Mouse (Mus musculus): ENCODE measurements around the gene Mgrn1.

The Mgrn1 gene

GRCm38 (mm10) chr16:4938989-4939388, 52.9 kb downstream of the Mgrn1 start:
- peak; percentile 93 to 96 for DNase-seq (ENCODE audit: low read depth in 2 of 2, low spot score in 2 of 2)

GRCm38 (mm10) chr16:4939412-4939811, 53.4 kb downstream of the Mgrn1 start:
- no peak for DNase-seq (ENCODE audit: low read depth in 2 of 2, low spot score in 2 of 2)

DNA sequence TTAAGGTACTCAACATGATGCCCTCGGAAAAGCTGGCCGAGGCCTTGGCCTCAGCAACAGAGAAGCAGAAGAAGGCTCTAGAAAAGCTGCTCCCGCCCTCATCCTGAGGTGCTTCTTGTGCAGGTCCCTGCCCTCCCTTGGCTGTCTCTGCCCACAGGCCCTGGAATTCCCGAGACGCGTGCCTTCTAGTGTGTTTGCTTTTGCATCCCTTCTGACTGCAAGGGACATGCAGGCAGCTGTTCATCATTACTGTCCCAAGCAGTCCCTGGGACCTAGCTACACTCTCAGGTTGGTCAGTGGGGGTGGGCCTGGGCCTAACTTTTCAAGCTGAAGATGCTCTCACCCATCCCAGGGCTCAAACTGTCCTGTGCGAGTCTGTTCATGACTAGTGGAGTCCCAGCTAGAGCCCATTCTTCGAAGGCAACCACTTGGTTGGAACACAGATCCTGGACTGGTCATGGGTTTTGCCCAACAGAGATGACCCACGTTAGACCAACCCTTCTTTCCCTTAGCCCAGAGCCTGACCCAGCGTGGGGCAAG, 54.3 kb downstream of the Mgrn1 start:
- no peak for DNase-seq (ENCODE audit: low read depth in 2 of 2, low spot score in 2 of 2)

DNA sequence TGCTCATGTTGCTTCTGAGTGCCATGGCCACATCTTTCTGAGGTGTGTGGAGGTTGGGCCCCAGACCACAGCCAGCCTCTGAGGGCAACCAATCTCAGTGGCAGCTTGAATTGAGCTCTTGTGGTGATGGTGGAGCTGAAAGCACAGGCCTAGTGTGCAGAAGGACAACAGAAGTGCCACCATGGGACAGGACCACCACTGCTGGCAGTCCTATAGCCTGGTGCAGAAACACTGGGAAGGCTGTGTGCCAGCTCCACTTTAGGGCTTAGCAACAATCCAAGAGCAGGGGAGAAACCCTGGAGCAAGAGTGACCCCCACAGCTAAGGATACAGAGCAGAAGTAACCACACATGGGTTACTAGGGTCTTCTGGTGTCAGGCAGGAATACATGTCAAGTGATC, 55.0 kb downstream of the Mgrn1 start:
- no peak for DNase-seq (ENCODE audit: low read depth in 2 of 2, low spot score in 2 of 2)

GRCm38 (mm10) chr16:4942868-4943267, 56.8 kb downstream of the Mgrn1 start:
- no peak for DNase-seq (ENCODE audit: low read depth in 2 of 2, low spot score in 2 of 2)

- DNase-seq (ENCODE audit: low read depth in 2 of 2, low spot score in 2 of 2): no peak
Observed at GRCm38 (mm10) chr16:4943431-4943830, 57.4 kb downstream of the Mgrn1 start.

DNA sequence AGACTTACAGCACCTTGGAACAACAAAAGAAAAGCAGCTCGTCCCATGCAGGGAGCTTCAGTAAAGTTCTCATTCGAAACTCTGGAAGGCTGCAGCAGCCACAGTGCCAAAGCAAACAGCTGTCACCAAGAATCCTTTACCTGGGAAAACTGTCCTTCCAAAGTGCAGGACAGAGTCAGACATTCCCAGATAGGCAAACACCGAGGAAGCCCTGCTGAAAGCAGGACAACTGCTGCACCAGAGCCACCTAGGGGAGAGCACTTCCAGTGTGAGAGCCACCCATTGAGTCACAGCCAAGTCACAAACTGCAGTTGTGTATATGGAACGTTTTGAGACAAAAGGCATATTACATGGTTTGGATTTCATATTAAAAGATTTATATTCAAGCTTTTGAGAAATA, 59.4 kb downstream of the Mgrn1 start:
- DNase-seq (ENCODE audit: low read depth in 2 of 2, low spot score in 2 of 2): no peak

- no peak for DNase-seq (ENCODE audit: low read depth in 2 of 2, low spot score in 2 of 2)
Observed at GRCm38 (mm10) chr16:4946155-4946554, 60.1 kb downstream of the Mgrn1 start.

- no peak for DNase-seq (ENCODE audit: low read depth in 2 of 2, low spot score in 2 of 2)
Observed at GRCm38 (mm10) chr16:4947378-4947777, 61.3 kb downstream of the Mgrn1 start.

- no peak for DNase-seq (ENCODE audit: low read depth in 2 of 2, low spot score in 2 of 2)
Observed at GRCm38 (mm10) chr16:4956609-4957008, 70.6 kb downstream of the Mgrn1 start.

DNA sequence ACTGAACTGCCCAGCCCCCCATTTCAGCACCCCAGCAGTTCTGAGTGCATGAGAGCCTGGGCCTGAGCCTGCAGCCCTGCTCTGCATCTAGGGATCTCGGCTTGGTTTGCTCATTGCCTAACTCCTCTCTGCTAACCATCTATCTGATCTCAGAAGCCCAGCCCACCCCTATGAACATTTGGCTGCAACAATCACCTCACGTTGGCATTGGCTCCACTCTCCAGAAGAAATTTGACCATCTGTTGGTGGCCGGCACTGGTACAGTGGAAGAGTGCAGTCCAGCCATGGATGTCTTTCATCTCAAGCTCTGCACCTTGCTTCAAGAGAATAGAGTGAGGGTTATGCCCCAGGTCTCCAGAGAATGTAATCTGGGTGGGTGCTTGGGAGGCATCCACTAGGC, 71.4 kb downstream of the Mgrn1 start:
- DNase-seq (ENCODE audit: low read depth in 2 of 2, low spot score in 2 of 2): no peak

DNA sequence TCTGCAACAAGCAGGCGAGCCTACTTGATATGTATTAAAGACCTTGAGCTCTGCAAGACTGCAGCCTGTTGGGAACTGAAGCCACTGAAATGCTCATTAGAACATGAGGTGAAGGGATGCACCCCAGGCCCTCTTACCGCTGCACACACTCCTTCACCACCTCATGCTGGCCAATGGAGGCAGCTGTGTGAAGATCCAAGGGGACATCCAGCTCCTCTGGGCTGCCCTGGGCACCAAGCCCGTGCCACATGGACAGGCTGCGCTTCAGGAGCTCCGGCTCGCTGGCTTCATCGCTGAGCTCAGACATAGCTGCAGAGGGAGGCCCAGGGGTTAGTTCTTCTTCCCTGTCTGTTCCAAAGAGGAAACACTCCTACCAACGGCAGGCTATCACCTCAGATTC, 74.2 kb downstream of the Mgrn1 start:
- DNase-seq (ENCODE audit: low read depth in 2 of 2, low spot score in 2 of 2): no peak

DNA sequence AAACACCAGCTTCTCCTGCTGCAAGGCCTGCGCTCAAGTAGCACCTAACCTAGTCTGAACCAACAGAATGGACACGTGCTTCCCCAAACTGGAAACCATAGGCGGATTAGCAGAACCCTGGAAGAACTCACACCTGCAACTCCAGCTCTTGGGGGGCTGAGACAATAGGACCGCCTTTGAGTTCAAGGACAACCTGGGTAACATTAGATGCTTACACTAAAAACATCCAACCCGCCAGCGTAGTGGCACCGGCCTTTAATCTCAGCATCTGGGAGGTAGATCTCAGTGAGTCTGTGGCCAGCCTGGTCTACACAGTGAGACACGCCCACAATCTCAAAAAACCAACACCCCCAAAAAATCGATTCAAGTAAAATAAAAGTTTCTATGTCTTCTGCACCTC, 77.3 kb downstream of the Mgrn1 start:
- no peak for DNase-seq (ENCODE audit: low read depth in 2 of 2, low spot score in 2 of 2)

GRCm38 (mm10) chr16:4963797-4964709, 78.0 kb downstream of the Mgrn1 start, which contains the start of gene Anks3:
TSS of gene Anks3 (minus strand) at chr16:4964205.
- DNase-seq (ENCODE audit: low read depth in 2 of 2, low spot score in 2 of 2): peak; percentile 85 to 95

DNA sequence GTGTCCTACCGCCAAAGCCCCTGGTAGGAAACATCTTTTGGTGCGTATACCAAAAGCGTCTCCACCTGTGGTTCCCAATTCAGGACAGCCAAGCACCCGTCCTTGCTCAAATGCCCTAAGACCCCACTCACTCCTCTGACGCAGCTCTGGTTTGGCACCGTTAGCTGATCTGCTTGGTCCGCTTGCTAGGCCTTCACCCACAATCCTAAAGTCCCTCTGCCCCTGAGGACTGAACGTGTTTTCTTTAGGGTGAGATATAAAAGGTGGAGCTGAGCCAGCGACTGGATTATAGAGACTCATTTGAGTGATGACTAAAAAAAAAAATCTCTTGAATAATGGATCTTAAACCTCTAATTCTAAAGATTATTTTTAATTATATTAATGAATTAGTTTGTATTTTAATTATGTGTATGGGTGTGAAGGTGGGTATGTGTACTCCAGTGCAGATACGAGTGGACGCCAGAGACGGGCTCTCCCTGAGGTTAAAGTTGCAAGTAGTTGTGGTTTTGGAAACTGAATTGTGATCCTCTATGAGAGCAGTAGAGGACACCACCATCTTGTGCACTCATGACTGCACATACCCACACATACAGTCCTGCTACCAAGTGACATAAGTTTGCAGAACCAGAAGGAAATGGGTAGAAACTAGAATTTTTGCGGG, 78.8 kb downstream of the Mgrn1 start:
- no peak for DNase-seq (ENCODE audit: low read depth in 2 of 2, low spot score in 2 of 2)

- DNase-seq (ENCODE audit: low read depth in 2 of 2, low spot score in 2 of 2): no peak
Observed at GRCm38 (mm10) chr16:4965392-4966129, 79.5 kb downstream of the Mgrn1 start.

DNA sequence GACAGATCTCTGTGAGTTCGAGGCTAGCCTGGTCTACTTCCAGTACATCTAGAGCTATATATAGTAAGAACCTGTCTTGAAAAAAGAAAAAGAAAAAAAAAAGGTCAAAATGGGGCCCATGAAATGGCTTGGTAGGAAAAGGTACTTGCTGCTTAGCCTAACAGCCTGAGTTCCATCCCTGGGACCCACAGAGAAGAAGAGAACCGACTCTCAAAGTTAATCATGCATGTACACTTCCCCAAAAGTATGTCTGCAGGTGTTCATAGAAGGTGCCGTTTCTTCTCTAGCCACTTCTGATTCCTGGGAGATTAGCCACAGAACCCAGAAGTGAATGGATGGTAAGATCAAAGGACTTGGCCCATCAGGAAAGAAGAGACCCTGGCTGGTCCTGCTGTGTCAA, 82.4 kb downstream of the Mgrn1 start:
- no peak for DNase-seq (ENCODE audit: low read depth in 2 of 2, low spot score in 2 of 2)

DNA sequence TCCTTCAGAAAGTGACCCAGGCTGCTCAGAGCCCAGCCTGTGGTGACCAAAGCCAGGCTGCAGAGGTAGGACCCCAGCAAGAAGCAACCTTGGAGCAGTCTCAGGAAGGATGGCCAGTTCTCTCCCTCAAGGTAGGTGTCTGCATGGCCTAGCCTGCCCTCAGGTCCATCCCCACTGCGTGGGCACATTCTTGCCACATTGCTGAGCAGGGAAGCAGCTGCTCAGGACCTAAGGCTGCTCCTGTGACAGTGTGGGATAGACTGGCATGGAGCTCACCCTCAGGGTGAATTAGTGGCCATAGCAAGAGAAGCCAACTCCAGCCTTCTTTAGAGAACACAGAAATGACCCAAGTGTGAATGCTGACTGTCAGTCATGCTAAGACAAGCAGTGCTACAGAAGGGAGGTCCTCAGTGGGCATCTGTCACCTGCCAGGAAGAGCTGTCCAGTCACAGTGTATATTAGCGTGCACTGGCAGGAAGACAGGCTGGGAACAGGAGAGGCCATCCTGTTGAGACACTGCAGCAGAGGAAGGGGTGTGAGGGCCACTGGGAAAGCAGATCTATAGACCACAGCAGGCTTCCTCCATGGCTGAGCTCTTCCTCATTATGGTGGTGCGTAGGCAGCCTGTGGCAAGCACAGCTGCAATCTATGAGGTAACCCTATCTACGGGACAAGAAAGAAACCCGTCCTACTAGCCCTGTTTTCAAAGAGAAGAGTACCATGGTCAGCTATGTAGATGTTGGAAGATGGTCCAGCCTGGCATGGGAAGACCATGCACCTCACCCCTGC, 83.2 kb downstream of the Mgrn1 start:
- no peak for DNase-seq (ENCODE audit: low read depth in 2 of 2, low spot score in 2 of 2)

DNA sequence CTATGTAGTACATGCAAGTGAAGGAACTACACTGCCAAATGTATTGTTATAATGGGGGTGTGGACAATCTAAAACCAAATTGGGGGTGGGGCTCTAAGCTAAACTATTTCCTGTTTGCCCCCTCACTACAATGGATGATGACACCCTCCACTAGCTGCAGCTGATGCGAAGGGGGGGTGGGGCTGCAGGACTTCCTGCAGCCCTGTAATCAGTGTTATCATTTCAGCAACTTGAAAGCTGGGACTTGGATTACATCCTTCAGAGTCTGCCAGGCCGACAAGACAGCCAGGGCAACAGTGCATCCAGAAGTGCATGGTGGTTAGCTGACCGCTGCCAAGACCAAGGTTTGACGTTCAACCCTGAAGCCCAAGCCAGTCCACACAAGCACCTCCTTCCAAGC, 85.6 kb downstream of the Mgrn1 start:
- no peak for DNase-seq (ENCODE audit: low read depth in 2 of 2, low spot score in 2 of 2)

GRCm38 (mm10) chr16:4974521-4974920, 88.5 kb downstream of the Mgrn1 start:
- no peak for DNase-seq (ENCODE audit: low read depth in 2 of 2, low spot score in 2 of 2)

DNA sequence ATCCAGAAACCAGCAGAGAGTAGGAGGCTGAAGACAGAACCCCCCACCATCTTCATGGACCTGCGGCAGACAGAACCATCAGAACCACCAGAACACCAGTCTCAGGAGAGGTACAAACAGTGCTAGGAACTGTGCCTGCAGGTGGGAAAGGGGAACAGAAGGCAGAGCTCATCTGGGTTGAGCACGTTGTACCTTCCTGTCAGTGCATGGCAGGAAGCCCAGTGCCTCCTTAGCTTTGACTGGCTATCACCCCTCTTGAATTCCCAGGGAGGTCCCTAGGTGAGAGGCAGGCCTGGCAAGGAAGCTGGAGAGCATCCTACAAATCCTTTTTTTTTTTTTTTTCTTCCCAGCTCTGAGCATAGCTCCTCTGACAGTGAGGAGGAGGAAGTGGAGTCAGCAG, 90.1 kb downstream of the Mgrn1 start:
- no peak for DNase-seq (ENCODE audit: low read depth in 2 of 2, low spot score in 2 of 2)
